Mouse (Mus musculus) spleen, postnatal 10 days (tissue): ENCODE measurements around the gene Cfap54.

Experiments used
- DNase-seq, 2 experiments: peaks; one replicate each; pipeline ENCODE4 v3.0.0; 2021 to 2022; ENCODE audit warnings: low spot score in 2 of 2

Gene Cfap54

DNA sequence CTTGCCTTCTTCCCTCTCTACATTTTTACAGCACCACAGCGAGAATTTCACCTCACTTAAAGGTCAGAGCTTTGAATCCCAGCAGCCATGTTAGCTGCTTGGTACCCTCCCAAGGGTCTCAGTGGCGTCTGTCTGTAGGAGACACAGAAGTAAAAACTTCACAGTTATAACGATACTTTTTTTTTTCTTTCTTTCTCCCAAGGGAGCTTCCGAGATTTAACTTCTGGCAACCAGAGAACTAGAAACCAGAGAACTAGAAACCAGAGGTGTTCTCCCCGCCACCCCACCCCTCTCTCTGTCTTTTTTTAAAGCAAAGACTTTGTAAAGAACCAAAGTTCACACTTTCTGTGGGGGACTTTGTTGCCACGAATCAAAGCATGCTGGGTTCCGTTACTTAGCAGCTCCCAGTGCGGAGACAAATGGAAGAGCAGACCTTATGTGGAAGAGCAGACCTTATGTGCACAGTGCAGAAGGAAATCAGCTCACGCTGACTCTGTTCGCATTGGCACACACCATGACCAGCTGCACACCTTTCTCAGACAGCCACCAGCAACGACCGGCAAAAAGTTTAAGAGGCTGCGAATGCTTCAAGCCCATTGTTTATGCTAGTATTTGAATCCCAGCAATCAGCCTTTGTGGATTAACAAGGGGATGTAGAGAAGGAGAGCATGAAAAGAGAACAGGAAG is 292.9 kb downstream of the Cfap54 start:
- no peak for DNase-seq

DNA sequence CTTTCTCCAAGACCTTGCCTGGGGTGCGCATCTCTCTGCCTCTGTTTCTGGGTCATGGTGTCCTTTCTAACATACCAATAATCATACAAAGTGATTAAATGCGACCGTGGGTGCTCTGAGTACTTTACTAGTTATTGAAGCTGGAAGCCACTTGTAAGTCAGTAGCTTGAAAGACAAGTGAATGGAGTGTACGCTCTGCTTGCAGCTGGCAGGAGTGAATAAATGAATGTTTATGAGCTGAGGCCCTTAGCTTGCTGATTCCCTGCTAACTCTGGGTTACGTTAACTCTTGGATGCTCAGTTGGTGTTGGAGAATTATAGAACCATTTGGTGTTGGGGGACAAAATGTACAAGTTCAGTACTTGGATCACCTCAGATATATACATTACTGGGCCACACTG is 298.7 kb downstream of the Cfap54 start:
- DNase-seq = no peak

DNA sequence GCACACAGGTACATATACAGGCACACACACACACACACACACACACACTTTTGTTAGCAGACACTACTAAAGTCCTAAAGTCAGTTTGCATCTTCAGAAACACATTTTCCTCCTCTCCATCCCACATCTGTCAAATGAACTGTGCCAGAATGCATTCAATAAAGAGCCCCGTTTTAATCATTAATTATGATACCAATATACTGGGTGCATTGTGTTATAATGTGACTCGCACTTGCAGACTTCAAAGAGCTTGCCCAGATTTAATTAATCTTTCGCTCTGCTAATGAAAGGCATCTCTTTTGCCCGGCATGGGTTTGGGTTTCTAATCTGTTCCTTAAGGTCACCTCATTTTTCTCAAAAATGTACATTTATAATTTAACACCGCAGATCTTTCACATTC is 327.1 kb downstream of the Cfap54 start:
- no peak for DNase-seq

DNA sequence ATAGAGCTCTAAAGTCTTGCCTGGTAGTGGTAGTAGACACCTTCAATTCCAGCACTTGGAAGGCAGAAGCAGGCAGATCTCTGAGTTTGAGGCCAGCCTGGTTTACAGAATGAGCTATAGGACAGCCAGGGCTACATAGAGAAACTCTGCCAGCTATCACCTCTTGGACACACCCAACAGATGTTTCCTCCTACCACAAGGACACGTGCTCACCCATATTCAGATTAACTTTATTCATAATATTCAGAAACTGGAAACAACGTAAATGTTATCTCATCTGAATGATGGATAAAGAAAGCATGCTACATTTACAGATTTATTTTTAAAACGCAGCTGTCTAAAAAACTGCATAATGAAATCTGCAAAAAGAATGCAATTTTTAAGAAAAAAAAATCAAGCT is 351.1 kb downstream of the Cfap54 start:
- DNase-seq = no peak

DNA sequence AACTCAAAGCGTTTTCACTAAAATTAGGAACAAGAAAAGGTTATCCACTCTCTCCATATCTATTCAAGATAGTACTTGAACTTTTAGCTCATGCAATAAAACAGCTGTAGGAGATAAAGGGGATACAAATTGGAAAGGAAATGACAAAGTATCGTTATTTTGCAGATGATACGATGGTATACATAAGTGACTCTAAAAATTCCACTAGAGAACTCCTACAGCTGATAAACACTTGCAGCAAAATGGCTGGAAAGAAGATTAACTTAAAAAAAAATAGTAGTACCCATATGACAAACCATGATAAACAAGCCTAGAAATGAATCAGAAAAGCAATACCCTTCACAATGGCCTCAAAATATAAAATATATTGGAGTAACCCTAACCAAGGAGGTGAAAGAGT is 352.7 kb downstream of the Cfap54 start:
- no peak for DNase-seq
